Mouse (Mus musculus): ENCODE measurements around the gene Cd7. TPM values are rescaled to one million over a fixed set of nuclear protein-coding genes. Genes with fewer than 3 reads are reported as not detected.

Gene Cd7
- total and polyA plus RNA-seq, 2 experiments from 2014 or later: not detected

- no peaks in the 10 kb centered on the region for H3K36me3 ChIP-seq (ENCODE audit: insufficient read depth)
- H3K27ac ChIP-seq (ENCODE audit: low read depth, low read length): no peak overlapping the region
- H3K27me3 ChIP-seq (ENCODE audit: insufficient read depth, low read length): no peaks in the 10 kb centered on the region
- TF ChIP-seq CTCF (IDR thresholded peaks at IDR 0.05; ENCODE audit: low read depth): no peak
- no peak overlapping the region for H3K4me2 ChIP-seq (ENCODE audit: low read depth)
- DNase-seq (no peak), ATAC-seq (no peak)
- 87% methylated on average over 11 of the region's 11 CpGs for WGBS
- H3K4me3 ChIP-seq (ENCODE audit: low read depth, low read length): no peak overlapping the region
- no peaks in the 10 kb centered on the region for H3K9me3 ChIP-seq (ENCODE audit: low read length)
- H3K9ac ChIP-seq: no peak overlapping the region
- no peaks in the 10 kb centered on the region for H3K4me1 ChIP-seq (ENCODE audit: insufficient read depth)
Measured at GRCm38 (mm10) chr11:121038366-121039240, 615 bp downstream of the Cd7 start.

GRCm38 (mm10) chr11:121033118-121033517 lies 6.1 kb downstream of the Cd7 start:
- no peak for TF ChIP-seq CTCF (IDR thresholded peaks at IDR 0.05; ENCODE audit: low read depth)
- Histone ChIP-seq H3K36me3 (ENCODE audit: insufficient read depth) (no peaks in the 10 kb centered on the region), H3K27me3 (ENCODE audit: insufficient read depth, low read length) (no peaks in the 10 kb centered on the region), H3K9me3 (ENCODE audit: low read length) (no peaks in the 10 kb centered on the region), H3K9ac (no peak overlapping the region), H3K4me2 (ENCODE audit: low read depth) (no peak overlapping the region), H3K4me1 (ENCODE audit: insufficient read depth) (no peaks in the 10 kb centered on the region), H3K27ac (ENCODE audit: low read depth, low read length) (no peak overlapping the region), H3K4me3 (ENCODE audit: low read depth, low read length) (no peak overlapping the region)
- WGBS: 87% methylated on average over 5 of the region's 5 CpGs
- DNase-seq (no peak), ATAC-seq (no peak)

GRCm38 (mm10) chr11:121027259-121027658 lies 12.0 kb downstream of the Cd7 start:
- H3K27me3 ChIP-seq (ENCODE audit: insufficient read depth, low read length): no peaks in the 10 kb centered on the region
- no peaks in the 10 kb centered on the region for H3K36me3 ChIP-seq (ENCODE audit: insufficient read depth)
- no peak overlapping the region for H3K4me3 ChIP-seq (ENCODE audit: low read depth, low read length)
- no peaks in the 10 kb centered on the region for H3K9me3 ChIP-seq (ENCODE audit: low read length)
- H3K4me2 ChIP-seq (ENCODE audit: low read depth): no peak overlapping the region
- DNase-seq: no peak
- WGBS: 83% methylated on average over 7 of the region's 7 CpGs
- ATAC-seq: no peak
- TF ChIP-seq CTCF (IDR thresholded peaks at IDR 0.05; ENCODE audit: low read depth): no peak
- no peak overlapping the region for H3K27ac ChIP-seq (ENCODE audit: low read depth, low read length)
- H3K4me1 ChIP-seq (ENCODE audit: insufficient read depth): no peaks in the 10 kb centered on the region
- no peak overlapping the region for H3K9ac ChIP-seq

- H3K27me3 ChIP-seq (ENCODE audit: insufficient read depth, low read length): no peaks in the 10 kb centered on the region
- DNase-seq (no peak), ATAC-seq (no peak)
- H3K9ac ChIP-seq: no peak overlapping the region
- H3K27ac ChIP-seq (ENCODE audit: low read depth, low read length): no peak overlapping the region
- H3K4me1 ChIP-seq (ENCODE audit: insufficient read depth): no peaks in the 10 kb centered on the region
- 68% methylated on average over 6 of the region's 6 CpGs for WGBS
- no peak overlapping the region for H3K4me3 ChIP-seq (ENCODE audit: low read depth, low read length)
- H3K36me3 ChIP-seq (ENCODE audit: insufficient read depth): no peaks in the 10 kb centered on the region
- H3K9me3 ChIP-seq (ENCODE audit: low read length): no peaks in the 10 kb centered on the region
- H3K4me2 ChIP-seq (ENCODE audit: low read depth): no peak overlapping the region
- no peak for TF ChIP-seq CTCF (IDR thresholded peaks at IDR 0.05; ENCODE audit: low read depth)
Measured at GRCm38 (mm10) chr11:121024163-121024562, 15.1 kb downstream of the Cd7 start.

- no peak for TF ChIP-seq CTCF (IDR thresholded peaks at IDR 0.05; ENCODE audit: low read depth)
Measured at GRCm38 (mm10) chr11:121019501-121019900, 19.7 kb downstream of the Cd7 start.

GRCm38 (mm10) chr11:121017703-121018102 lies 21.5 kb downstream of the Cd7 start:
- DNase-seq (peak; percentile 61), ATAC-seq (peak; percentile 69)
- no peaks in the 10 kb centered on the region for H3K36me3 ChIP-seq (ENCODE audit: insufficient read depth)
- no peak overlapping the region for H3K4me2 ChIP-seq (ENCODE audit: low read depth)
- H3K27me3 ChIP-seq (ENCODE audit: insufficient read depth, low read length): no peaks in the 10 kb centered on the region
- no peak overlapping the region for H3K4me3 ChIP-seq (ENCODE audit: low read depth, low read length)
- no peaks in the 10 kb centered on the region for H3K4me1 ChIP-seq (ENCODE audit: insufficient read depth)
- WGBS: 47% methylated on average over 3 of the region's 3 CpGs
- H3K9me3 ChIP-seq (ENCODE audit: low read length): no peaks in the 10 kb centered on the region
- H3K27ac ChIP-seq (ENCODE audit: low read depth, low read length): no peak overlapping the region
- TF ChIP-seq CTCF (IDR thresholded peaks at IDR 0.05; ENCODE audit: low read depth): peak; percentile 90
- no peak overlapping the region for H3K9ac ChIP-seq

More at GRCm38 (mm10) chr11:121019501-121019900, 19.7 kb downstream of the Cd7 start:
- ATAC-seq (no peak), DNase-seq (no peak)
- no peaks in the 10 kb centered on the region for H3K4me1 ChIP-seq (ENCODE audit: insufficient read depth)
- no peaks in the 10 kb centered on the region for H3K9me3 ChIP-seq (ENCODE audit: low read length)
- H3K36me3 ChIP-seq (ENCODE audit: insufficient read depth): no peaks in the 10 kb centered on the region
- no peak overlapping the region for H3K27ac ChIP-seq (ENCODE audit: low read depth, low read length)
- H3K4me2 ChIP-seq (ENCODE audit: low read depth): no peak overlapping the region
- H3K4me3 ChIP-seq (ENCODE audit: low read depth, low read length): no peak overlapping the region
- H3K9ac ChIP-seq: no peak overlapping the region
- no peaks in the 10 kb centered on the region for H3K27me3 ChIP-seq (ENCODE audit: insufficient read depth, low read length)
- 87% methylated on average over 5 of the region's 5 CpGs for WGBS

GRCm38 (mm10) chr11:121015472-121015871 lies 23.7 kb downstream of the Cd7 start:
- no peaks in the 10 kb centered on the region for H3K9me3 ChIP-seq (ENCODE audit: low read length)
- H3K4me2 ChIP-seq (ENCODE audit: low read depth): no peak overlapping the region
- H3K9ac ChIP-seq: no peak overlapping the region
- H3K36me3 ChIP-seq (ENCODE audit: insufficient read depth): no peaks in the 10 kb centered on the region
- DNase-seq: no peak
- no peak overlapping the region for H3K27ac ChIP-seq (ENCODE audit: low read depth, low read length)
- no peak for TF ChIP-seq CTCF (IDR thresholded peaks at IDR 0.05; ENCODE audit: low read depth)
- WGBS: 59% methylated on average over 6 of the region's 6 CpGs
- no peak overlapping the region for H3K4me3 ChIP-seq (ENCODE audit: low read depth, low read length)
- ATAC-seq: no peak
- H3K4me1 ChIP-seq (ENCODE audit: insufficient read depth): no peaks in the 10 kb centered on the region
- no peaks in the 10 kb centered on the region for H3K27me3 ChIP-seq (ENCODE audit: insufficient read depth, low read length)

Measured in forebrain, postnatal 0 days (tissue).